Mouse (Mus musculus) lung, adult 10 weeks (tissue): ENCODE data around the gene Erbb4. TPM values are rescaled to one million over a fixed set of nuclear protein-coding genes. Genes with fewer than 3 reads are reported as not detected.

Experiments
- polyA plus RNA-seq: library from polyadenylated mRNA; stranded (reverse); fragments of 350-450 nt; fragmentation: Illumina TruSeq; extraction: RNeasy Lipid Tissue Mini Kit (QIAGEN cat#74804); gene quantifications from one replicate; pipeline ENCODE4 v1.2.3, GENCODE M21; 2014; ENCODE audit warnings: low read depth, low replicate concordance; ENCODE audit not compliant: insufficient read depth

The Erbb4 gene
- 0.06 TPM for polyA plus RNA-seq

GRCm38 (mm10) chr1:69107485-69108158, at the start of gene Erbb4:
Erbb4 (minus strand) TSS chr1:69108059.

